7 mouse cellular contexts compared by ENCODE assay signal in genomic region chr12:100528246-100528645, GRCm38 (mm10). TPM values are rescaled to one million over a fixed set of nuclear protein-coding genes. Genes with fewer than 3 reads are reported as not detected.
DNase-seq lines count a peak whose midpoint lies in the region; ATAC-seq and TF ChIP-seq lines count a peak whose summit lies in the region.

No protein-coding gene starts in this region.

- H3K9me3 ChIP-seq in limb, embryonic 12.5 days = no peaks in the 10 kb centered on the region
- no peaks in the 10 kb centered on the region for H3K9me3 ChIP-seq in limb, embryonic 10.5 days (replicated peaks)
- H3K9me3 ChIP-seq in hindbrain, embryonic 13.5 days = no peaks in the 10 kb centered on the region
- no peaks in the 10 kb centered on the region for H3K9me3 ChIP-seq in neural tube, embryonic 12.5 days

- H3K9ac ChIP-seq in limb, embryonic 12.5 days (replicated peaks) = no peak overlapping the region
- no peak overlapping the region for H3K9ac ChIP-seq in hindbrain, embryonic 13.5 days
- H3K9ac ChIP-seq in neural tube, embryonic 12.5 days = no peak overlapping the region

- H3K4me3 ChIP-seq in limb, embryonic 12.5 days (replicated peaks) = no peak overlapping the region
- no peak overlapping the region for H3K4me3 ChIP-seq in limb, embryonic 10.5 days
- H3K4me3 ChIP-seq in cortical plate, adult 2 months (ENCODE audit: insufficient read depth, low read length) = no peak overlapping the region
- H3K4me3 ChIP-seq in hindbrain, embryonic 13.5 days = peak overlapping the region; percentile 28; the same call in 1 of the 2 replicates
- H3K4me3 ChIP-seq in neural tube, embryonic 12.5 days = no peak overlapping the region

- no peaks in the 10 kb centered on the region for H3K27me3 ChIP-seq in limb, embryonic 12.5 days
- H3K27me3 ChIP-seq in limb, embryonic 10.5 days (ENCODE audit: low read depth, poor library complexity, severe bottlenecking) = no peaks in the 10 kb centered on the region
- H3K27me3 ChIP-seq in hindbrain, embryonic 13.5 days = no peaks in the 10 kb centered on the region
- H3K27me3 ChIP-seq in neural tube, embryonic 12.5 days (replicated peaks) = no peaks in the 10 kb centered on the region

- WGBS in limb, embryonic 12.5 days = 62% methylated on average over 3 of the region's 3 CpGs
- 53% methylated on average over 3 of the region's 3 CpGs for WGBS in limb, embryonic 10.5 days
- 35% methylated on average over 3 of the region's 3 CpGs for WGBS in hindbrain, embryonic 13.5 days
- 22% methylated on average over 3 of the region's 3 CpGs for WGBS in neural tube, embryonic 12.5 days

- H3K4me1 ChIP-seq in limb, embryonic 12.5 days (replicated peaks) = peaks cover 24% of the 10 kb centered on the region
- peaks cover 41% of the 10 kb centered on the region for H3K4me1 ChIP-seq in limb, embryonic 10.5 days
- H3K4me1 ChIP-seq in cortical plate, adult 2 months (ENCODE audit: control insufficient read depth, insufficient read depth, low read length) = peaks cover 5% of the 10 kb centered on the region
- peaks cover 31% of the 10 kb centered on the region for H3K4me1 ChIP-seq in hindbrain, embryonic 13.5 days (replicated peaks)
- H3K4me1 ChIP-seq in neural tube, embryonic 12.5 days = peaks cover 20% of the 10 kb centered on the region

- no peak for TF ChIP-seq CTCF in cortical plate, adult 2 months (IDR thresholded peaks at IDR 0.05; ENCODE audit: extremely low read depth, insufficient read depth, low read length)

- no peak for TF ChIP-seq POLR2A in cortical plate, adult 2 months (IDR thresholded peaks at IDR 0.05; ENCODE audit: extremely low read depth, insufficient read depth, low read length)

- no peak overlapping the region for H3K27ac ChIP-seq in limb, embryonic 12.5 days
- no peak overlapping the region for H3K27ac ChIP-seq in limb, embryonic 10.5 days
- peak overlapping the region; percentile 2; the same call in 1 of the 2 replicates for H3K27ac ChIP-seq in cortical plate, adult 2 months (ENCODE audit: insufficient read depth, low read length)
- H3K27ac ChIP-seq in hindbrain, embryonic 13.5 days = no peak overlapping the region
- peak overlapping the region; percentile 21; the same call in 1 of the 2 replicates for H3K27ac ChIP-seq in neural tube, embryonic 12.5 days

- no peaks in the 10 kb centered on the region for H3K36me3 ChIP-seq in limb, embryonic 12.5 days
- no peaks in the 10 kb centered on the region for H3K36me3 ChIP-seq in limb, embryonic 10.5 days
- no peaks in the 10 kb centered on the region for H3K36me3 ChIP-seq in hindbrain, embryonic 13.5 days
- no peaks in the 10 kb centered on the region for H3K36me3 ChIP-seq in neural tube, embryonic 12.5 days

- no peak for DNase-seq in limb, embryonic 10.5 days (ENCODE audit: low spot score)
- no peak for DNase-seq in ovary, postnatal 14 days (ENCODE audit: low spot score)
- DNase-seq in embryo, embryonic 10.5 days (ENCODE audit: low spot score) = no peak

- ATAC-seq in limb, embryonic 12.5 days (ENCODE audit: insufficient number of reproducible peaks, insufficient read depth, low FRiP score, low TSS enrichment, low read depth) = no peak
- ATAC-seq in hindbrain, embryonic 13.5 days (ENCODE audit: low FRiP score) = no peak; the same call in 1 of the 2 replicates
- ATAC-seq in neural tube, embryonic 12.5 days (ENCODE audit: low FRiP score, low read depth) = peak; percentile 30

- peak overlapping the region; percentile 38; the same call in 1 of the 2 replicates for H3K4me2 ChIP-seq in limb, embryonic 12.5 days
- peak overlapping the region; percentile 54 for H3K4me2 ChIP-seq in hindbrain, embryonic 13.5 days
- peak overlapping the region; percentile 54 for H3K4me2 ChIP-seq in neural tube, embryonic 12.5 days (replicated peaks)

RNA-seq across cellular contexts. Expression of gene Ttc7b, which starts 7.6 kb away (rescaled TPM):
- polyA plus RNA-seq in limb, embryonic 12.5 days (2016; fragmentation: Nextera tagmentation; extraction: Ambion mirVana) = 4.8 and 5.2 TPM in 2 replicates
- 4.3 and 4.7 TPM in 2 replicates for polyA plus RNA-seq in limb, embryonic 10.5 days (2016; fragmentation: Nextera tagmentation; extraction: Ambion mirVana)
- 221 and 228 TPM in 2 replicates for polyA plus RNA-seq in cortical plate, adult 2 months (2012; rRNA removed)
- polyA plus RNA-seq in hindbrain, embryonic 13.5 days (2015; fragmentation: Nextera tagmentation; extraction: Ambion mirVana) = 6.9 and 7.3 TPM in 2 replicates
- 8.0 and 9.0 TPM in 2 replicates for polyA plus RNA-seq in neural tube, embryonic 12.5 days (2016; fragmentation: Nextera tagmentation; extraction: Ambion mirVana)

Comparison
In these comparisons a context has a peak if more than half of its experiments do, and no peak if none do; other contexts are left out.
1. H3K27ac ChIP-seq: peak in cortical plate, adult 2 months (single experiment) and neural tube, embryonic 12.5 days (single experiment); none in limb, embryonic 12.5 days (single experiment), limb, embryonic 10.5 days (single experiment) and hindbrain, embryonic 13.5 days (single experiment).
2. RNA of gene Ttc7b, which starts 7.6 kb away (polyA plus RNA-seq): 221 to 228 TPM in cortical plate, adult 2 months; 8.0 to 9.0 TPM in neural tube, embryonic 12.5 days, 6.9 to 7.3 TPM in hindbrain, embryonic 13.5 days, 4.8 to 5.2 TPM in limb, embryonic 12.5 days and 4.3 to 4.7 TPM in limb, embryonic 10.5 days; every median in the first group is over 10 times any median in the second.
3. Peak in every context shown above with its lines, with median percentiles within 50 percentile points of each other: H3K4me2 ChIP-seq.